Mouse (Mus musculus): ENCODE results near the gene Ccdc91.

The Ccdc91 gene

GRCm38 (mm10) chr6:147475727-147476613 is at the start of gene Ccdc91:
TSS of gene Ccdc91 (plus strand) at chr6:147475828.
- DNase-seq, result peak; percentile 93

DNA sequence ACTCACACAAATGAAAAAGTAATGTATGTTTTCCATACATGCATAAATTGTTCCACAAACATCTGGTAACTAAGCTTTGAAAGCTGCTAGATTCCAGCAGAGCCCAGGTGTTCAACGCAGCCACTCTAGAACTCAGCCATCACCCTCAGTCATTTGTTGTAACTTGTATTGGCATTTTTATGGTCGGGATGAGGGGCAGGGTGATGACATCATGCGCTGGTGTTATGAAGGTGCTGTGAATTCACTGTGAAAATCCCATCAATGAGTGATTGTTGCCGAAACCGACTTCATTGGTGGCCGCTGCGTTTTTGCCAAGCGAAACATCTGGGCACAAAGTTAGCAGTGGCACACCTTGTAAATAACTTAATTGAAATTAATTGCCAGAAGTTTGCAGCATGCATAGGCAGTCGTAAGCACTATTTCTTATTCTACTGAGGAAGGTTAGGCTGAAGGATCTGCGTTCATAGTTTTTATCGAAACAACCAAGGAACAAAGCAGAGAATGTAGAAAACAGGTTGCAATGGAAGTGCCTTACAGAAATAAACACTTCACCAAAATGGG is 48.6 kb upstream of the Ccdc91 start:
- DNase-seq, result no peak

DNA sequence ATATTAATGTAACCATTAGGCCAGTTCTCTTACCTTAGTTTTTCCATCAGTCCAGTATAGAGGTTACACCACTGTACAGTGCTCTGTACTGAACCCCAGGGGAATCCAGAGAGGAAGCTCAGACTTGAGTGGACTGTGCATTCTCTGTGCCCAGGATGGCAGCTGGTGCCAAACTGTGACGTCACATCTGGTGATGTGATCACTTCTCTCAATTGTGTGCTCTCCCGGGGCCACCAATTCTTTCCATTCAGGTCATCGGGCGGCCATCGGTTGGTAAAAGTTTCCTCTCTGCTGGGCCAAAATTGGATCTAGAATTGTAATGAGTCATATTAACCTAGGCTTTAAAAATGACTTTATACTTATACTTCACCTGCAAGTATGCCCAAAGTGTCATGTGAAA is 19.9 kb upstream of the Ccdc91 start:
- peak; percentile 19 for DNase-seq

DNA sequence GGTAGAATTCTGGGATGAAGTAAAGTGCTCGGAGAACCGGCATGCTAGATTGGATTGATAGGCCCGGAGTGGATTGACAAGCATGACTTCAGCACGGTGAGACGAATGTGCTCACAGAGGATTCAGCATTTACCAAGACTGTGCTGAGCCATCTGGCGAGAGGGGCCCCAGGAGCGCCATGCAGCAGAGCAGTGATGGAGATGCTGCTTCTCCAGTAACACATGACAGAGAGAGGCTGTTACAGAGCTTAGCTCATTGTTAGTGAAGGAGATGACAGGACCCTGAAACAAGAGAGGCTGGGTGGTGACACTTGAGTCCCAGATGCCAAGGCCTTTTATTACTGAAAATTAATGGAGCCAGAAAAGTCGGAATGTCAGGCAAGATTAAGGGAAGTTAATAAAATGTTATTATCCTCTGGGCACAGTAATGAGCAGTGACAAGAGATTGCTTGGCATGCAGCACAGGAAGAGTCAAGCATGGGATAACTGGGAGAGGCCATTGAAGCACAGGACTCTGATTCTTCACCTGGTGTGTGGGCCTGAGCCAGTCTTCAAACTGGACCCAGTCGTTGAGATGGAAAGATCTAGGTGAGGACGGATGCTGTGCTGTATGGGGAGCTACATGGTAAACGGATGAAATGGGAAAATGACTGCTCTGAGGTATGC is 16.9 kb upstream of the Ccdc91 start:
- DNase-seq, result no peak

DNA sequence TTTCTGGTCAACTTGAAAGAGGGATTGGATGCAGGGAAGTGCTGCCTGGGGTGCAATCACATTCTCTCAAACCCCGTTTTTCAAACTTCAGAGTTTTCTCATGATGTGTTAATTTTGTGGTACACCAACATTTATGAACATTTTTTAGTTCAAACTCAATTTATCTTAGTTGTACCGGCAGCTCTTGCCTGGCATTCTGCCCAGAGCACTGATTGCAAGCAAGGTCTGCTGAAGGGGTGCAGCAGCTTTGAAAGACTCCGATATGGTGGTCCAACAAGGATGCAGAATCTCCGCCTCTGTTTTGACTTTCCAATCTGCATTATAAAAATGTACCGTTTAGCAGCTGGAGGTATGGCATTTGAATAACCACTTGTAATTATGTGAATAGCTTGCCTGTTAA is 5.6 kb upstream of the Ccdc91 start:
- DNase-seq, result no peak

GRCm38 (mm10) chr6:147481141-147481540 is 5.5 kb downstream of the Ccdc91 start:
- DNase-seq, result peak; percentile 16

DNA sequence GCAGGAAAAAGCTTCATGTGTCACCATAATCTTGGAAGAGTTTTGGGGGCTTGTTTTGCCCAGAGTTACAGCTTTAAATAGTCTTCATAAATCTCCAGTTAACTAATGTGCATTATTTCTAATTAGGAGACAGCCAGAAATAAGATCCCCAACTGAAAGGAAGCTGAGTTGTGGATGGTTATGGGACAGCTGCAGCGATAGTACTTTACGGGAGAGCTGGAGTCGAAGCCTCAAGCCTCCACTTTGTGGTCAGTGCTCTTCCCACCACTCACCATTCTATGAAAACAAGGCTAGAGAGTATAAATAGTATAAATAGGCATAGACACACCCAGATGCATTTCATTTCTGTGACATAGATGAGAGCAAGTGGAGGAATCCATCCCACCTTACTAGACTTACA is 14.5 kb downstream of the Ccdc91 start:
- no peak for DNase-seq

GRCm38 (mm10) chr6:147492551-147492950 is 16.9 kb downstream of the Ccdc91 start:
- DNase-seq, result no peak

DNA sequence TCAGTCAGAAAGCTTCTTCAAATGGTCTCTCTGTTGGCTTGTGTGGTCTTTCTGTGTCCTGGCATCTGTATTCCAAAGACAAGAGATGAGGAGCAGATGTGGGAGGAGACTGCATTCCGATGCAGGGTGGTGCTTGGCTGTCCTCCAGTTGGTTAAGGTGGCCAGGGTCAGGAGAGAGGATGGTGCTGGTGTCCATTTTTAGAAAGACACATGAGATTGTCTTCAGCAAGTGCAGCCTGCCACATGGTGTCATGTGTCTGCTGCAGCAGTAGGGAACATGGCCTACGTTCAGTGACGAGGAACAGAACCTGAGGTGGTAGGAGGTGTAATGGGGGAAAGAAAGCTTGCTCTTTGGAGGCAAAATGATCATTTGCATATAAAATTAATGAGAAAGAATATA is 25.8 kb downstream of the Ccdc91 start:
- no peak for DNase-seq

GRCm38 (mm10) chr6:147506074-147506473 is 30.4 kb downstream of the Ccdc91 start:
- DNase-seq, result peak; percentile 9

DNA sequence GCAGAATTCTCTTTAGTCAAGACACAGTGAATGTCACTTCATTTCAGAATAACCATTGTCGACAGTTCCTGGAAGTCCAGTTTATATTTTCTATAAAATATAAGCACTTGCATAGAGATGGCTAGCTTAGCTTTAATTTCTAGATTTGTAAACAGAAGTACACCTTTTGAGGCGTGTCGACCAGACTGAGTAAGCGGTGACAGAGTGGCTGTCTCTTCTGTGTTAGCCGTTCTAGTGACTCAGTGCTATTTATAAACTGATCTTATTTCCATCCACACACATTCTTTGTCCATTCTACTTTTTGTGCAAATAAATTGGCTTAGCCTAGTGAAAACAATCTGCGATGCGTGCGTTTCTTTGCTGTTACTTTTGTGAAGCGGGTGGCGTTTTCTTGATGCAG is 30.9 kb downstream of the Ccdc91 start:
- no peak for DNase-seq

- no peak for DNase-seq
Measured at GRCm38 (mm10) chr6:147507186-147507585, 31.6 kb downstream of the Ccdc91 start.

DNA sequence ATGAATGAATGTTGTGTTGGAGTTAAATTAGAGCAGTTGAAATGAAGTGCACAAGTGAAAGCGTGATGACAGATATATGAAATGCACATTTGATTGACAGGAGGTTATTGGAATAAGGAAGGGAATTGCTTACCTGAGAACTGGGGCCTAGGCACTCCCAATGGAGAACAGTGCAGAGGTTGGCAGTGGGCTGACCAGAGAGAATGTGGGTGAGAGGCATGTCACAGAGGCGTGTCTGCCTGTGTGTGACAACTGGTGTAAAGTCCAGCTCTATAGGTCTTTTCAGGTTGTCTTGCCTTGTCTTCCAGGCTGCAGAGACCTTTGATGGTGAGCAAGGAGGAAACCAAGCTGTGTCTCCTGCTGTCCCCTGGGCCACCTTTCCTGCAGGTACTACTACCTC is 34.9 kb downstream of the Ccdc91 start:
- DNase-seq, result no peak

- no peak for DNase-seq
Measured at GRCm38 (mm10) chr6:147517909-147518308, 42.3 kb downstream of the Ccdc91 start.

DNA sequence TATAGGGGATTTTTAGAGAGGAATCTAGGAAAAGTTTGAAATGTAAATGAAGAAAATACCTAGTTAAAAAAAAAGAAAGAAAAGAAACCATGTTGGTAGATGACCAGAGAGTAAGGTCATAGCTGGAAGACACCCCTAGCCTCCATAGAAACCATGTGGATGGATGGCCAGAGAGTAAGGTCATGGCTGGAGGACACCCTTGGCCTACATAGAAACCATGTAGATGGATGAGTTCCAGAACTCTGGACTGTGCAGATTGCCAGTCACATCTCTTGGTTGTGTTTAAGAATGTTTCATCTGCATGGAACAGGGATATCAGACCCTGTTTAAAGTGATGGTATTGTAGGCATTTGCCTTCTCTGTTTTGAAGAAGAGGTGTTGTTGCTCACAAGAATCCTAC is 49.6 kb downstream of the Ccdc91 start:
- no peak for DNase-seq

DNA sequence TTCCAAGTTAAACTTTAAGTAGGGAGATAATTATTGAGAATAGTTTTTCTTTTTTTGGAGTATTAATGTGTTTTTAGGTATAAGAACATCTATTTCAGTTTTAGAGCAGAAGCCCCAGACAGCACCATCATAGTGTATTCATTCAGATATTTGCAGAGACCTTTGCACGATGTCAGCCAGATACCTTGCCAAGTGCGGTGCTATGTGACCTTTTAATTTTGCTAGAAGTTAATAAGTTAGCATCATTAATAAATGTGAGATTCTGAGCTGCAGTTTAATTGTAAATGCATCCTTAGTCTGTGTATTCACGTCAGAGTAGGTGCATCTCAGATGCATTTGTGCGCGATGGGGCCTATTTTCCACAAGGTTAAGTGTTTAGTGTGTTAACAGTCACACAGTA is 59.3 kb downstream of the Ccdc91 start:
- DNase-seq, result no peak

DNA sequence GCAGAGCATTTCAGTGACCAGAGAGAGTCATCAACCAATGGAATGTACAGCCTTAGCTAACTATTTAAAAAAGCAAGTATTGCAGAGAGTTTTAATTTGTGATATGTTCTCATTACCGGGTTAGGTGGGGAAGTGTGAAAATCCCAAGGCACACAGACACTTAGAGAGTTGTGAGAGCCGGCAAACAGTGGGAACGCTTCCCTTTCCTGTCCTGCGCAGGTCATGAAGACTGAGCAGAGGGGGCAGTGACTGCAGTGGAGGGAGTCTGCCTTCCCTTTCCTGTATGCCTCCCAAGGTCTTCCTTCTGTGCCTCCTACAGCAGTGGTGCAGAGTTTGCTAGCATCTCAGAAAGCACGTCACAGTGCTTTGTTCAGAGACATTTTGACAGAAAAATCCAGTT is 62.6 kb downstream of the Ccdc91 start:
- DNase-seq, result no peak

- peak; percentile 9 for DNase-seq
Measured at GRCm38 (mm10) chr6:147539056-147539600, 63.5 kb downstream of the Ccdc91 start.

- no peak for DNase-seq
Measured at GRCm38 (mm10) chr6:147540942-147541341, 65.3 kb downstream of the Ccdc91 start.

GRCm38 (mm10) chr6:147555591-147555990 is 80.0 kb downstream of the Ccdc91 start:
- no peak for DNase-seq

DNA sequence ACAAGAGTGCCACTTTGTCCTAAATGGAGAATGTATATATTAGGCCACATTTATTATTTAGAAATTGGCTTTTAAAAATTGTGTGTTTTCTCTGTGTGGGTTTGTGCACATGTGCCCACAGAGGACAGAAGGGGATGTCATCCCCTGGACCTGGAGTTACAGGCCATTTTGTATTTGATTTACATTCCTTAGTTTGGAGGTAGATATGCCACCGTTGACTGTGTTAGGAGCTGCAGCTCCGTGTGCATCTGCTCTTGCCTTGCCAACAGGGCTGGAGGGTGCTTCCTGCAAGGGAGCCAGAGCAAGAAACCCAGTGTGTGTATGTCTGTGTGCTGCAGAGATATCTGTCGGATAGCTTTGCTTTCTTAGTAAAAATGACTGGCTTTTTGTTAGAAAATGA is 83.7 kb downstream of the Ccdc91 start:
- DNase-seq, result no peak

GRCm38 (mm10) chr6:147560436-147560835 is 84.8 kb downstream of the Ccdc91 start:
- DNase-seq, result no peak

- no peak for DNase-seq
Measured at GRCm38 (mm10) chr6:147569246-147569645, 93.6 kb downstream of the Ccdc91 start.

DNA sequence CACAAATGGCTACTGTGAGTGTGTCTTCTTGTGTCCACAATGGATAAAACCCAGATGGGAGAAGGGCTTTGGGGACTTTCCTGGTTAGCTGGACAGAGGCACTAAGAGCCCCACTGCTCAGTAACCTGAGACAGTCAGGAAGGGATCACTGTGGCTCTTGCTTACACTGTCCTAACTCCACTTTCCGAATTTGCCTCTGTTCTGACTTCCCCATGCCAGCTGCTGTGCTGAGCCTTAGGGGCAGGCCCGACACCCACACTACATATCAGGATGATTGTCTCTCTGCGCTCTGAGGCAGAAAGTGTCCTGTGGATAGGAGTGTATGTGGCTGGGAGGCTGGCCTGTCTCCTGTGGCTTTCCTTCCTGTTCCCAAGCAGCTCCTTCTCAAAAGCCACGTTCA is 97.5 kb downstream of the Ccdc91 start:
- DNase-seq, result no peak

Measured in kidney, postnatal 14 days (tissue).